Mouse (Mus musculus) erythroid progenitor cell, adult 5-6 weeks (primary cell): ENCODE results near the gene Vmn2r48. TPM values are rescaled to one million over a fixed set of nuclear protein-coding genes. Genes with fewer than 3 reads are reported as not detected.
"Not testable (repeated sequence)": the region's sequence is repeated elsewhere in the genome, so short reads cannot be mapped to it uniquely, and the experiment has no call there.

ENCODE experiments used
- ATAC-seq: replicated peaks from 2 replicates; pipeline ENCODE4 v1.8.0; 2016; ENCODE audit warnings: moderate number of reproducible peaks, mild to moderate bottlenecking, moderate TSS enrichment, inconsistent platforms; ENCODE audit not compliant: poor library complexity, low FRiP score, severe bottlenecking
- total RNA-seq, 2 experiments: library from RNA; stranded (forward) in 1 of 2; stranded (reverse) in 1 of 2; fragments of 150-400 nt in 1 of 2; fragments of 186-747, 209-891 nt in 1 of 2; gene quantifications; 2 replicates each; pipeline versions ENCODE4 v1.2.3 to v1.2.4; 2015 to 2017; ENCODE audit warnings: low replicate concordance in 2 of 2

Vmn2r48 gene
- total RNA-seq (2015; ENCODE audit: low replicate concordance) (not detected in 2 replicates), total RNA-seq (2017; ENCODE audit: low replicate concordance) (not detected in 2 replicates)

DNA sequence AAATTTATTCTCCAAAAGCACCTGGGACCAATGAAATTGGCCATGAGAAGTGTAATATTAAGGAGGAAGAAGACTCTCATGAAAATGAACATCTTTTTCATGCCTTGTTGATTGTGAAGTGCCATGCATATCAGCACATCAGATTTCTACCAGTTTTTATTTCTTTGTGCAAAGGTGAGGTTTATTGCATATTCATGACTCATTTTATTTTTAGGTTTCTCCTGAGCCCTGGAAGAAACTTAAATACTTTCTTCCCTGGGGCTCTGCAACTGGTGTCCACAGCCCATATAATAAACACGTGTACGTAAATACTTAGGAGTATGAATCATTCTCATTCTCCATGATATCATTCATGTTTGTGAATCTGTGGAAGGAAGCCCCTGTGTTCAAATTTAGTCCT lies at the start of gene Vmn2r48:
TSS of gene Vmn2r48 (minus strand) at position 101 of the 400 bp plus-strand sequence.
- not testable (repeated sequence) for ATAC-seq

DNA sequence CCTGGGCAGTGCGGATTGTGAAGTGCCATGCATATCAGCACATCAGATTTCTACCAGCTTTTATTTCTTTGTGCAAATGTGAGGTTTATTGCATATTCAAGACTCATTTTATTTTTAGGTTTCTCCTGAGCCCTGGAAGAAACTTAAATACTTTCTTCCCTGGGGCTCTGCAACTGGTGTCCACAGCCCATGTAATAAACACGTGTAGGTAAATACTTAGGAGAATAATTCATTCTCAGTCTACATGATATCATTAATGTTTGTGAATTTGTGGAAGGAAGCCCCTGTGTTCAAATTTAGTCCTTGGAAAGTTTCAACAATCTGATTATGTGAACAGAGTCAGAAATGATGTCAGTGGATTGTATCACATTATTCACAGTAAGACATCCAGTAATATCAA lies 38.8 kb upstream of the Vmn2r48 start, which contains the start of gene Vmn2r49:
TSS of gene Vmn2r49 (minus strand) at position 101 of the 400 bp plus-strand sequence.
- not testable (repeated sequence) for ATAC-seq

Other genes with a start within 250 kb of the Vmn2r48 start
- not detected in 2 replicates for gene Vmn2r46, start 183.0 kb downstream of the Vmn2r48 start, total RNA-seq (2015; ENCODE audit: low replicate concordance)
- gene Vmn2r46, start 183.0 kb downstream of the Vmn2r48 start, total RNA-seq (2017; ENCODE audit: low replicate concordance), result not detected in 2 replicates
- gene Vmn2r47, start 112.3 kb downstream of the Vmn2r48 start, total RNA-seq (2015; ENCODE audit: low replicate concordance), result not detected in 2 replicates
- gene Vmn2r47, start 112.3 kb downstream of the Vmn2r48 start, total RNA-seq (2017; ENCODE audit: low replicate concordance), result not detected in 2 replicates
- not detected in 2 replicates for gene Vmn2r49, start 38.7 kb upstream of the Vmn2r48 start, total RNA-seq (2015; ENCODE audit: low replicate concordance)
- not detected in 2 replicates for gene Vmn2r49, start 38.7 kb upstream of the Vmn2r48 start, total RNA-seq (2017; ENCODE audit: low replicate concordance)
- gene Vmn2r50, start 99.7 kb upstream of the Vmn2r48 start, total RNA-seq (2015; ENCODE audit: low replicate concordance), result not detected in 2 replicates
- not detected in 2 replicates for gene Vmn2r50, start 99.7 kb upstream of the Vmn2r48 start, total RNA-seq (2017; ENCODE audit: low replicate concordance)
- not detected in 2 replicates for gene Vmn2r51, start 152.2 kb upstream of the Vmn2r48 start, total RNA-seq (2015; ENCODE audit: low replicate concordance)
- gene Vmn2r51, start 152.2 kb upstream of the Vmn2r48 start, total RNA-seq (2017; ENCODE audit: low replicate concordance), result not detected in 2 replicates
- gene Vmn2r52, start 223.0 kb upstream of the Vmn2r48 start, total RNA-seq (2015; ENCODE audit: low replicate concordance), result not detected in 2 replicates
- gene Vmn2r52, start 223.0 kb upstream of the Vmn2r48 start, total RNA-seq (2017; ENCODE audit: low replicate concordance), result not detected in 2 replicates